Mouse (Mus musculus) small intestine, adult 2 months (tissue): ENCODE data around the gene Armh1. TPM values are rescaled to one million over a fixed set of nuclear protein-coding genes. Genes with fewer than 3 reads are reported as not detected.
"Not testable (repeated sequence)": the region's sequence is repeated elsewhere in the genome, so short reads cannot be mapped to it uniquely, and the experiment has no call there.

Experiments used
- H3K27ac ChIP-seq: fragments of 200-500 bp; 2 replicates; pipeline ENCODE4 v1.5.1; 2012; ENCODE audit warnings: low read depth, low read length, control low read depth, inconsistent platforms; ENCODE audit not compliant: insufficient read depth
- H3K27me3 ChIP-seq: fragments of 200-500 bp; 2 replicates; pipeline ENCODE4 v1.6.1; 2012; ENCODE audit warnings: mild to moderate bottlenecking, moderate library complexity, low read length, inconsistent platforms; ENCODE audit not compliant: control insufficient read depth, insufficient read depth
- H3K36me3 ChIP-seq: fragments of 200-500 bp; 2 replicates; pipeline ENCODE4 v1.6.1; 2012; ENCODE audit warnings: mild to moderate bottlenecking, low read length, control low read depth, inconsistent platforms; ENCODE audit not compliant: control insufficient read depth, insufficient read depth
- H3K4me1 ChIP-seq: fragments of 200-500 bp; 2 replicates; pipeline ENCODE4 v1.6.1; 2012; ENCODE audit warnings: low read length, inconsistent platforms, mixed read lengths; ENCODE audit not compliant: control insufficient read depth, insufficient read depth, insufficient read length
- H3K4me3 ChIP-seq: fragments of 200-500 bp; 2 replicates; pipeline ENCODE4 v1.5.1; 2012; ENCODE audit warnings: low read depth, mild to moderate bottlenecking, control low read depth, inconsistent platforms, low read length, moderate library complexity
- CTCF ChIP-seq: fragments of 200-500 bp; IDR thresholded peaks from 2 replicates; pipeline ENCODE4 v1.5.1; 2012; ENCODE audit warnings: low read depth, mild to moderate bottlenecking, control low read depth, inconsistent platforms, low read length, moderate library complexity, mixed read lengths; ENCODE audit not compliant: insufficient replicate concordance, insufficient read length; ENCODE audit errors: extremely low read depth
- POLR2A ChIP-seq: fragments of 200-500 bp; IDR thresholded peaks from 2 replicates; pipeline ENCODE4 v1.6.1; 2012; ENCODE audit warnings: low read depth, mild to moderate bottlenecking, control low read depth, inconsistent platforms, low read length, moderate library complexity
- WGBS: fragments of 180-500 bp; shearing (Covaris S2); methylation state at CpG from one replicate; pipeline ENCODE4 v1.1.7; 2018; 5-methylcytosine and 5-hydroxymethylcytosine counted together
- polyA plus RNA-seq: library from polyadenylated mRNA; depleted of rRNA; stranded (reverse); fragments of >200 nt; gene quantifications from 2 replicates; pipeline ENCODE4 v1.2.3, GENCODE M21; 2012

Gene Armh1
- polyA plus RNA-seq, 1 experiment = not detected

GRCm38 (mm10) chr4:117202046-117202991, 49.6 kb downstream of the Armh1 start:
- H3K4me1 ChIP-seq = no peaks in the 10 kb centered on the region
- no peak overlapping the region; the same call in 1 of the 2 replicates for H3K27ac ChIP-seq
- WGBS = 1% methylated on average over 25 of the region's 25 CpGs
- no peaks in the 10 kb centered on the region for H3K27me3 ChIP-seq
- TF ChIP-seq POLR2A (no peak), CTCF (peak; percentile 62; the same call in 1 of the 2 replicates)
- peak overlapping the region; percentile 36 for H3K4me3 ChIP-seq
- H3K36me3 ChIP-seq = no peaks in the 10 kb centered on the region

GRCm38 (mm10) chr4:117191804-117192203, 60.1 kb downstream of the Armh1 start:
- no peaks in the 10 kb centered on the region for H3K36me3 ChIP-seq
- no peak overlapping the region for H3K4me3 ChIP-seq
- no peak overlapping the region for H3K27ac ChIP-seq
- 0 out of 2 replicates have a peak, but pooled peaks cover 2% of the 10 kb centered on the region for H3K4me1 ChIP-seq
- no peaks in the 10 kb centered on the region for H3K27me3 ChIP-seq
- WGBS = 93% methylated on average over 14 of the region's 14 CpGs
- TF ChIP-seq POLR2A (no peak), CTCF (no peak)

GRCm38 (mm10) chr4:117190660-117191059, 61.3 kb downstream of the Armh1 start:
- Histone ChIP-seq H3K36me3 (no peaks in the 10 kb centered on the region), H3K4me3 (no peak overlapping the region), H3K27me3 (no peaks in the 10 kb centered on the region), H3K4me1 (0 out of 2 replicates have a peak, but pooled peaks cover 2% of the 10 kb centered on the region), H3K27ac (peak overlapping the region; percentile 50; the same call in 1 of the 2 replicates)
- WGBS = 71% methylated on average over 7 of the region's 7 CpGs
- TF ChIP-seq CTCF (no peak), POLR2A (no peak)

GRCm38 (mm10) chr4:117189856-117190543, 61.9 kb downstream of the Armh1 start:
- H3K27ac ChIP-seq = peak overlapping the region; percentile 50; the same call in 1 of the 2 replicates
- H3K4me1 ChIP-seq = 0 out of 2 replicates have a peak, but pooled peaks cover 2% of the 10 kb centered on the region
- no peak for TF ChIP-seq CTCF
- no peak for TF ChIP-seq POLR2A
- no peaks in the 10 kb centered on the region for H3K36me3 ChIP-seq
- no peaks in the 10 kb centered on the region for H3K27me3 ChIP-seq
- WGBS = 1% methylated on average over 9 of the region's 9 CpGs
- H3K4me3 ChIP-seq = no peak overlapping the region

GRCm38 (mm10) chr4:117189382-117189855, 62.5 kb downstream of the Armh1 start:
- Histone ChIP-seq H3K4me3 (peak overlapping the region; percentile 24; the same call in 1 of the 2 replicates), H3K27me3 (no peaks in the 10 kb centered on the region), H3K4me1 (0 out of 2 replicates have a peak, but pooled peaks cover 2% of the 10 kb centered on the region), H3K27ac (peak overlapping the region; percentile 42), H3K36me3 (no peaks in the 10 kb centered on the region)
- WGBS = under 1% methylated on average over 16 of the region's 16 CpGs
- TF ChIP-seq CTCF (peak; percentile 93; the same call in 1 of the 2 replicates), POLR2A (no peak)

- 53% methylated on average over 3 of the region's 3 CpGs for WGBS
- H3K27me3 ChIP-seq = no peaks in the 10 kb centered on the region
Measured at GRCm38 (mm10) chr4:117188969-117189368, 63.0 kb downstream of the Armh1 start.

GRCm38 (mm10) chr4:117182759-117183096, 69.2 kb downstream of the Armh1 start:
- 8% methylated on average over 9 of the region's 9 CpGs for WGBS
- H3K27me3 ChIP-seq, H3K36me3 ChIP-seq, H3K4me1 ChIP-seq: not testable (repeated sequence)
- peak overlapping the region; percentile 72 for H3K4me3 ChIP-seq
- peak overlapping the region; percentile 30; the same call in 1 of the 2 replicates for H3K27ac ChIP-seq

More at GRCm38 (mm10) chr4:117188969-117189368, 63.0 kb downstream of the Armh1 start:
- Histone ChIP-seq H3K36me3 (no peaks in the 10 kb centered on the region), H3K4me1 (0 out of 2 replicates have a peak, but pooled peaks cover 2% of the 10 kb centered on the region), H3K4me3 (peak overlapping the region; percentile 24; the same call in 1 of the 2 replicates), H3K27ac (no peak overlapping the region; the same call in 1 of the 2 replicates)
- no peak for TF ChIP-seq CTCF
- TF ChIP-seq POLR2A = no peak
